Mouse (Mus musculus) c-Kit-positive CD71-positive TER-119-negative erythroid progenitor cells, embryonic 14.5 days (primary cell): Measurements from ENCODE around the gene Frs3.

Source experiments
- DNase-seq: peaks from one replicate; pipeline ENCODE4 v3.0.0-alpha.2; 2013; ENCODE audit warnings: low read depth

Frs3 gene

GRCm38 (mm10) chr17:47693671-47694441, 5.0 kb downstream of the Frs3 start:
- DNase-seq: no peak

GRCm38 (mm10) chr17:47694442-47694502, 5.4 kb downstream of the Frs3 start, which contains the start of gene Gm21981:
Gm21981 (minus strand) TSS chr17:47694455.
- DNase-seq: no peak

- DNase-seq: peak; percentile 85
These were observed 5.9 kb downstream of the Frs3 start, which contains the start of gene Prickle4 for GRCm38 (mm10) chr17:47694503-47695336. Prickle4 (minus strand) TSS chr17:47694736.

GRCm38 (mm10) chr17:47695337-47695710, 6.5 kb downstream of the Frs3 start:
- DNase-seq: no peak

GRCm38 (mm10) chr17:47698156-47698555, 9.3 kb downstream of the Frs3 start:
- no peak for DNase-seq

- no peak for DNase-seq
These were observed 10.2 kb downstream of the Frs3 start for GRCm38 (mm10) chr17:47699055-47699454.

GRCm38 (mm10) chr17:47701793-47702192, 13.0 kb downstream of the Frs3 start:
- no peak for DNase-seq

GRCm38 (mm10) chr17:47702548-47703345, 13.9 kb downstream of the Frs3 start:
- no peak for DNase-seq

GRCm38 (mm10) chr17:47703556-47703955, 14.7 kb downstream of the Frs3 start:
- DNase-seq: no peak

GRCm38 (mm10) chr17:47704692-47705091, 15.9 kb downstream of the Frs3 start:
- DNase-seq: no peak

GRCm38 (mm10) chr17:47706196-47706595, 17.4 kb downstream of the Frs3 start:
- DNase-seq: no peak

GRCm38 (mm10) chr17:47707961-47708360, 19.1 kb downstream of the Frs3 start:
- DNase-seq: no peak

GRCm38 (mm10) chr17:47708972-47709371, 20.1 kb downstream of the Frs3 start:
- DNase-seq: no peak

- DNase-seq: no peak
These were observed 21.2 kb downstream of the Frs3 start for GRCm38 (mm10) chr17:47710036-47710435.

GRCm38 (mm10) chr17:47711883-47712282, 23.1 kb downstream of the Frs3 start:
- DNase-seq: no peak

- no peak for DNase-seq
These were observed 24.2 kb downstream of the Frs3 start for GRCm38 (mm10) chr17:47712889-47713571.

GRCm38 (mm10) chr17:47715037-47715436, 26.2 kb downstream of the Frs3 start:
- no peak for DNase-seq

GRCm38 (mm10) chr17:47721183-47721582, 32.4 kb downstream of the Frs3 start:
- no peak for DNase-seq

GRCm38 (mm10) chr17:47726566-47726965, 37.7 kb downstream of the Frs3 start, which contains the start of gene Pgc:
Pgc (plus strand) TSS chr17:47726842.
- no peak for DNase-seq

- no peak for DNase-seq
These were observed 42.1 kb downstream of the Frs3 start for GRCm38 (mm10) chr17:47730633-47731575.

GRCm38 (mm10) chr17:47735553-47736100, 46.8 kb downstream of the Frs3 start:
- DNase-seq: no peak
